Mouse (Mus musculus) midbrain, embryonic 15.5 days (tissue): Measurements from ENCODE around the gene Rarb. TPM values are rescaled to one million over a fixed set of nuclear protein-coding genes. Genes with fewer than 3 reads are reported as not detected.
A peak's percentile ranks its signal among the peaks of the same experiment; 100 is the strongest.

Experiments
- ATAC-seq: fragments of 200-750 bp; cut with Nextera tagmentation; replicated peaks from 2 replicates; pipeline ENCODE4 v1.8.0; 2017; ENCODE audit warnings: moderate TSS enrichment
- H3K27ac ChIP-seq: fragments of 300-500 bp; sonication (generic); 2 replicates; pipeline ENCODE4 v1.5.1; 2015; ENCODE audit warnings: mild to moderate bottlenecking, inconsistent platforms
- H3K27me3 ChIP-seq: fragments of 300-500 bp; sonication (generic); replicated peaks from 2 replicates; pipeline ENCODE4 v1.6.1; 2015; ENCODE audit warnings: inconsistent platforms
- H3K36me3 ChIP-seq: fragments of 300-500 bp; sonication (generic); replicated peaks from 2 replicates; pipeline ENCODE4 v1.6.1; 2015; ENCODE audit warnings: inconsistent platforms
- H3K4me1 ChIP-seq: fragments of 300-500 bp; sonication (generic); 2 replicates; pipeline ENCODE4 v1.6.1; 2015; ENCODE audit warnings: inconsistent platforms
- H3K4me2 ChIP-seq: fragments of 300-500 bp; sonication (generic); 2 replicates; pipeline ENCODE4 v1.6.1; 2015; ENCODE audit warnings: inconsistent platforms, mild to moderate bottlenecking, moderate library complexity
- H3K4me3 ChIP-seq: fragments of 300-500 bp; sonication (generic); 2 replicates; pipeline ENCODE4 v1.5.1; 2015; ENCODE audit warnings: mild to moderate bottlenecking, inconsistent platforms
- H3K9ac ChIP-seq: fragments of 300-500 bp; sonication (generic); 2 replicates; pipeline ENCODE4 v1.6.1; 2015; ENCODE audit warnings: mild to moderate bottlenecking, inconsistent platforms
- H3K9me3 ChIP-seq: fragments of 300-500 bp; sonication (generic); 2 replicates; pipeline ENCODE4 v1.6.1; 2016; ENCODE audit warnings: inconsistent platforms
- WGBS: fragments of 180-500 bp; shearing (Covaris S2); methylation state at CpG from one replicate; pipeline ENCODE4 v1.1.7; 2015; ENCODE audit warnings: mixed read lengths; 5-methylcytosine and 5-hydroxymethylcytosine counted together
- polyA plus RNA-seq: library from polyadenylated mRNA; unstranded; fragments of >200 nt; fragmentation: Nextera tagmentation; extraction: Ambion mirVana; gene quantifications from 2 replicates; pipeline ENCODE4 v1.2.1, GENCODE M21; 2015

Rarb gene
- 8.1 and 8.6 TPM in 2 replicates for polyA plus RNA-seq

DNA sequence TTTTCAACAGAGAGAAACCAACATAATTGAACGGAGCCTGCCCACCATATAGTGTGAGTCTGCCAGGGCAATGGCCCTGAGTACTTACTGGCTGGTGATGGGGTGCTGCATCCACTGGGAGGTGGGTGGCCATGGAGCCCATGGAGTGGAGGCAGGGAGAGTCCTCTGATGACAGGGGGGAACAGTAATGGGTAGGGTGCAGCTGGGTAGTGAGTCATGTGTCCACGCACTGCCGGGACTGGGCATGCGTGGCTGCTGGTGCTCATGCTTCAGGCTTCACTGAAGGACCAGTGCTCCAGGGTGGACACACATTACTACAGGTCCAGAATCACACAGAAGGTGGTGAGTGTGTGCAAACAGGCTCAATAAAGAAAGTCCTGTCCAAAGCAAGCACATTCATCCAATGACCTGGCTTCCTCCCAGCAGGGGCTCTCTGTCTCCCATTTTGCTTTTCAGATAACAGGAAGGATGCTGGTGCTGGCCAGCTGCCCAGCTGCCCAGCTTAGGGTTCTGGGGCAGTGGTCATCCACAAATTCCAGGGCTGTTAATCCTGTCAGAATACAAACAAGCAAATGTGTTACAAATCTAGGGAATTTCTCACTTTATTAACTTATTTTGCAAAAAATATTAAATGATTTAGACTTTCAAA, at the start of gene Rarb:
Gene Rarb (minus strand): TSS at position 555 of the 649 bp plus-strand sequence.
- Histone ChIP-seq H3K9ac (no peak within 1 kb of the TSS), H3K27ac (no peak within 1 kb of the TSS), H3K27me3 (no peaks in the 10 kb centered on the region), H3K9me3 (no peaks in the 10 kb centered on the region), H3K4me1 (peaks cover 9% of the 10 kb centered on the region), H3K4me3 (no peak within 1 kb of the TSS), H3K36me3 (no peaks in the 10 kb centered on the region), H3K4me2 (no peak within 1 kb of the TSS)
- no peak for ATAC-seq
- 95% methylated on average over 4 of the region's 4 CpGs for WGBS

DNA sequence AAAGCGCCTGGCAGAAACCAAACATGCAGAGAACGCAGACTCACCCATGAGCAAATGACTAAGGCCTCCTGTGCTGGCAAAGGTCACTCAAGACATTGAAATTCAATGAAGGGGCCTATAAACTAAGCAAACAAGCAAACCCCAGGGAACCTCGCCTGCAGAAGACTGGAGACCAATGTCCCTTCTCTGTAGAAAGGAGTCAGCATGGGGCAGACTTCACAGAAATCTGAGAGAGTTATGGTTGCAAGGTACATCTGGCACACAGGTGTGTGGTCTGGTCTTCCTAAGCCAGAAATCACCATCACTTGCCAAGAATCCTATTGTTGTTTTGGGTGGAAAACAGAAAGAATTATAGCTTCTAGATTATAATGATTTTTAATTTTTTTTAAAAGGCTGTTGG, 23.1 kb upstream of the Rarb start:
- H3K36me3 ChIP-seq, result no peaks in the 10 kb centered on the region
- H3K27me3 ChIP-seq, result no peaks in the 10 kb centered on the region
- 72% methylated on average over 3 of the region's 3 CpGs for WGBS
- ATAC-seq, result no peak
- no peak overlapping the region for H3K4me2 ChIP-seq
- no peaks in the 10 kb centered on the region for H3K4me1 ChIP-seq
- H3K9me3 ChIP-seq, result no peaks in the 10 kb centered on the region
- H3K9ac ChIP-seq, result no peak overlapping the region
- no peak overlapping the region for H3K4me3 ChIP-seq
- H3K27ac ChIP-seq, result no peak overlapping the region

DNA sequence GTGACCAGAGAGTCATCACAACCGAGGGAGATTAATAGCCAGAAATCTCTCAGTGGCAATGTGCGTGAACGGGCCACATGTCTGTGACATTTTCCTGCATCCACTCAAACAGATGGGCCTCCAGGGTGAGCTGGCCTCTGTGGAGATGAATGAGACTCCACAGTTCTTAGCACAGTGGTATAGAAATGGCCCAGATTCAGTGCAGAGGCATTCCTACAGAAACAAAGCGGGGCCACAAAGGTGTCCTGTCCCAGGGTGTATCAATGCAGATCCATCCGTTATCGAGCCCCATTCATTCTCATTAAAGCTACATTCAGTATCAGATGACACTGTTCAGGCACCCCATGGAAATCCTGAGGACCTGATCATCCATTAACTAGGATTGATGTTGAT, 22.6 kb upstream of the Rarb start:
- no peak overlapping the region for H3K9ac ChIP-seq
- no peaks in the 10 kb centered on the region for H3K27me3 ChIP-seq
- H3K9me3 ChIP-seq, result no peaks in the 10 kb centered on the region
- no peaks in the 10 kb centered on the region for H3K36me3 ChIP-seq
- peak; percentile 79; the same call in 1 of the 2 replicates for ATAC-seq
- H3K27ac ChIP-seq, result no peak overlapping the region
- H3K4me1 ChIP-seq, result no peaks in the 10 kb centered on the region
- 59% methylated on average over 6 of the region's 6 CpGs for WGBS
- H3K4me2 ChIP-seq, result no peak overlapping the region
- H3K4me3 ChIP-seq, result no peak overlapping the region

DNA sequence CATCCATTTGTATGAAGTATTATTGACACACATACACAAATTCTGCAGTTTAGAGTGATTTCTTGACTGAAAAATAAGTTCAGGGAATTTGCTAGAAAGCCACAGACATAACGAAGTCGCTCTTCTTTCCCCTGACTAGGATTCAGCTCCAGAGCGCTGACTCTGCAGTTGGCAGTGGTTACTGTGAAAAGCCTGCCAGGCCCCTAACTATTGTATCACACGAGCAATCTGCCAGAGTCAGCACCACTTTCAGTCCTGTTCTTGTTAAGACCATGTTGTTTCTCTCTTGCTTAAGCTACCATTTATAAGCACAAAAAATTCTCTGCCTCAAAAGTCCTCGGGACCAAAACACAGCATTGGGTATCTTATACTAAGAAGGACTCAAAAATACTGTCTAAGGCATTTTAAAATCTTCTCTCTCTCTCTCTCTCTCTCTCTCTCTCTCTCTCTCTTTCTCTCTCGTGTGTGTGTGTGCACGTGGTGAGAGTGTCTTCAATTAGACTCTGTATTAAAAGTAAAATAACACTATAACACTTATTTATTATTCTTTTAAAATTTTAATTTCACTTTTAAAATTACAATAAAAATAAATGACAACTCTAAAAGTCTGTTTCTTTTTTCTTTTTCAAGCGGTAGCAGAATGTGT, 22.1 kb upstream of the Rarb start:
- Histone ChIP-seq H3K4me3 (no peak overlapping the region), H3K4me1 (no peaks in the 10 kb centered on the region), H3K4me2 (no peak overlapping the region), H3K9ac (no peak overlapping the region), H3K36me3 (no peaks in the 10 kb centered on the region), H3K9me3 (no peaks in the 10 kb centered on the region), H3K27me3 (no peaks in the 10 kb centered on the region), H3K27ac (no peak overlapping the region)
- WGBS, result 51% methylated on average over 8 of the region's 8 CpGs
- ATAC-seq, result peak; percentile 87; the same call in 1 of the 2 replicates

DNA sequence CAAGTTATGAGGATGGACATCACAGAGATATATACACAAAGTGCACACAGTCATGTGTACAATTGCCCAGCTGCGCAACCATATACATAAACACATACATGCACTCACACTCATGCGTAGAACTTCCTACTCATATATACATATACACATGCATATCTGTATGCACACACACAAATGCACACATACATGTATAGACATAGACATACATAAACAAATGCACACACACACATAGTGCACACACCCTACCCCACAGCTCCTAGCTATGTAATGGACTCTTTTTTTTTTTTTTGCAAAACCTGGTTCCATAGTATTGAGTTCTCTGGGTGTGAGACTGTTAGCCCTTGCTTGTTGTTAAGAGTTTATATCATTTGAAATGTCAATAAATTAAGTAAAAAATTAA, 21.2 kb upstream of the Rarb start:
- ATAC-seq, result no peak
- no peak overlapping the region for H3K4me2 ChIP-seq
- H3K27me3 ChIP-seq, result no peaks in the 10 kb centered on the region
- 98% methylated on average over 2 of the region's 2 CpGs for WGBS
- H3K36me3 ChIP-seq, result no peaks in the 10 kb centered on the region
- H3K4me1 ChIP-seq, result no peaks in the 10 kb centered on the region
- no peaks in the 10 kb centered on the region for H3K9me3 ChIP-seq
- no peak overlapping the region for H3K27ac ChIP-seq
- H3K4me3 ChIP-seq, result no peak overlapping the region
- no peak overlapping the region for H3K9ac ChIP-seq

DNA sequence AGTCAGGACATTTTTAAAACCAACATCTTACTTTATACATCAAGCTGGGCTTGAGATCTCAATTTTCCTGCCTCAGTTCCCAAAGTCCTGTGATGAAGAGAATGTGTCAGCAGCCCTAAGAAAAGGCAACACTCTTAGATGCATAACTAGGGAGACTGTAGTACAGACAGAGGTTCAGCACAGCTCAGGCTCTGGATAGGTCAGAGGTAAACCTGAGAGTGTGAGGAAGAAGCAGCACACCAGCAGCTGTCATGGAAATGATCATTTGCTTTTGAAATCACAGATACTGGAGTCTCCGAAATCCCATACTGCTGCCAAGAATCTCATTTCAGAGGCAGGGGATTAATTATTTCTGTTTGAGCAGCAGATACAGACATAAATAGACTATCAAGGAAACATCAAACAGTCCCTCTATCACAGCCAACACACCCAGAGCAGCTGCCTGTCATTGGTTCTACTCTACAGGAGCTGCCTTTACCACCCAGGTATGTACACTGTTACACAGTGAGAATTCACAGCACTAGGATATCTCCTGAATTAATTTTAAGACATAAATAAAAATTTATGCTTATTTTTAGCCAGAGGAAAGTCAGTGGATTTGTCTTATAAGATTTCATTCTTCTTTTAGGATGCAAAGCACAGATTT, 3.7 kb downstream of the Rarb start:
- Histone ChIP-seq H3K4me3 (no peak overlapping the region), H3K36me3 (no peaks in the 10 kb centered on the region), H3K27me3 (no peaks in the 10 kb centered on the region), H3K9me3 (no peaks in the 10 kb centered on the region), H3K4me2 (no peak overlapping the region), H3K27ac (no peak overlapping the region), H3K4me1 (no peaks in the 10 kb centered on the region), H3K9ac (no peak overlapping the region)
- 52% methylated on average over 1 of the region's 1 CpGs for WGBS
- peak; percentile 84 for ATAC-seq

DNA sequence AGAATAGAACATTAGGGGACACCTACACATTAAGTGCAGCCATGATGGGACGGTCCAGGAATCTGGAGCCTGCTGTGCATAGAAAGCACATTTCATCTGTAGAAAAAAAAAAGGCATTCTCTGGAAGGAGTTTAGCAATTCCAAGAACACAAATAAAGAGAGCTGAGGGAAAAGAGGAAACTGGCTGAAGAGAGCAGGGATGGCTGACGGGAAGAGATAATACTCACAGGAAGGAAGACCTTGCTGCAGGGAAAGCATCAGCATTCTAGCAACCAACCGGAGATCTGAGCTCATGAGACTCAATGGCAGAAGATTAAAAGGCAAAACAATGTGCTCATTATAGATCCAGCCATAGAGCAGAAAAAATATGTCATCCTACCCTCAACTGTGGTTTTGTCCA, 12.8 kb downstream of the Rarb start:
- no peak overlapping the region for H3K4me2 ChIP-seq
- no peak for ATAC-seq
- H3K36me3 ChIP-seq, result no peaks in the 10 kb centered on the region
- H3K27ac ChIP-seq, result no peak overlapping the region
- H3K4me3 ChIP-seq, result no peak overlapping the region
- 72% methylated on average over 3 of the region's 3 CpGs for WGBS
- H3K9ac ChIP-seq, result no peak overlapping the region
- no peaks in the 10 kb centered on the region for H3K9me3 ChIP-seq
- H3K4me1 ChIP-seq, result no peaks in the 10 kb centered on the region
- H3K27me3 ChIP-seq, result no peaks in the 10 kb centered on the region

DNA sequence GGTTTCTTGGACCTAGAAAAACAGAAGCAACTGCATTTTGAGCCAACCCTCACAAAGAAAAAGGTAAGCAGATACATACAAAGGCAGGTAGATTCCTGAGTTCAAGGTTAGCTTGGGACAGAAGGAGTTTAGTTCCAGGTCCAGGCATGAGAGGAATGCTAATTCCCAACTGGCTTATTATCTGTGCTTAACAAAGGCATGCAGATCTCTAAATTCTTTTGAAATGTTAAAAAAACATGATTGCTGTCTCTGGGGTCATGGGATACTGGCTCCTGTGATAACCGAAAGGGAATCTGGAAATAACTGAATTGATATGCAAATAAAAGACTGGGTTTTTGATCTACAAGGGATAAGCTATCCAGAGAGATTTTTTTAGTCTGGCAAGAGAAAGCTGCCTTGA, 28.8 kb downstream of the Rarb start:
- H3K4me1 ChIP-seq, result no peaks in the 10 kb centered on the region
- H3K9me3 ChIP-seq, result no peaks in the 10 kb centered on the region
- no peaks in the 10 kb centered on the region for H3K36me3 ChIP-seq
- H3K27ac ChIP-seq, result no peak overlapping the region
- H3K27me3 ChIP-seq, result no peaks in the 10 kb centered on the region
- no peak overlapping the region for H3K4me3 ChIP-seq
- WGBS, result 61% methylated on average over 1 of the region's 1 CpGs
- ATAC-seq, result no peak
- no peak overlapping the region for H3K9ac ChIP-seq
- H3K4me2 ChIP-seq, result no peak overlapping the region

DNA sequence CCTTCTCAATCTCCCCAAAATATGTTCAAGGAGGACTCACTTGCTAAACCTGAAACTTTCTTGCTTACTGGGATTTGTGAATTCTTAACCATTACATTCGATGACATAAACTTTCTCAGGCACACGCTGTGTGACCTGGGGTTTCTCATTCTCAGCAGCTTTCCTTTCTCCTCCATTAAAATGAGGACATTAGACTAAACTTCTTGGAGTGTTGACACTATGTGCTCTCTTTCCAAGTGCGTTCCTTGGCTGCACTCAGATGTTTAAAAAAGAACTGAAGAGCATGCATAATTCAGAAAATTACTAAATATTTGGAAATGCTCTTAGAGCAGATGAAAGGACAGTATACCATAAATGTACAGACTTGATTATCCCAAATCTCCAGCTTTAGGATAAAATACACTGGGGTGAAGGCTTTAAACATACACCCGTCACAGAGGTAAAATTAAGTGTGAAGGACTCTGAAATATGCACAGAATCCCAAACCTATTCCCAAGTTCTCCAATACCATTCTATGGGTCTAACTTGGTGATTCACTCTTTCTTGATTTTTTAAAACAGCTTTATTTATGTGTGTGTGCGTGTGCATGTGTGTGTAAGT, 36.9 kb downstream of the Rarb start:
- Histone ChIP-seq H3K9ac (no peak overlapping the region), H3K4me3 (no peak overlapping the region)
- WGBS, result 86% methylated on average over 5 of the region's 5 CpGs

DNA sequence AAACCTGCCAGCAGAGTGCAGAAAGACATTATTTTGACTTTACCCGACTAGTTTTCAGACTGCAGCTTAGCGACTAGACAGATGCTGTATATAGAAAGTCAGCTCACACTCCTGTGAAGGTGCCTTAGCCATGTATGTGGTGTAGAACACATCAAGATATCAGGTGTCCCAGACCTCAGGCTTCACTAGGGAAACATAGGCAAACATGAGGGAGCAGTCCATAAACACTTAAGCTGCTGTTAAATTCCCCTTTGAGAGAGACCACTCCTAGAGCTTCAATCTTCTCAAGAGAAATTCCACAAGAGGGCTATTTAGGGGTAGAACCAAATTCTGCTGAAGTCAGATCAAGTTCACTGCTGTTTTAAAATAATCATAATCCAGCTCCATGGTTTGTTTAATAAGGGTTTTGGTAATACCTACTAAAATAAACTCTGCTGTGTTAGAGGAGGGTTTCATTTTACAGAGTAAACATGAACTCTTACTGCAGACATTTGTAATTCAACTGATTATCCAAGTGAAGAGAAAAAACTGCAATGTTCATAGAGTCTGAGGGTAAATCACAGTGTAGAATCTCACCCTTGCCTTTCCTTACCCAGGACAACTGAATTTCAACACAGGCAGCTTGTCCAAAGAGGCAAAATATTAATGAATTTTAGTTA, 42.1 kb downstream of the Rarb start:
- ATAC-seq, result no peak

More for the DNA sequence above, 36.9 kb downstream of the Rarb start:
- Histone ChIP-seq H3K27ac (no peak overlapping the region), H3K4me2 (no peak overlapping the region), H3K4me1 (no peaks in the 10 kb centered on the region), H3K27me3 (no peaks in the 10 kb centered on the region), H3K9me3 (no peaks in the 10 kb centered on the region), H3K36me3 (no peaks in the 10 kb centered on the region)
- no peak for ATAC-seq

DNA sequence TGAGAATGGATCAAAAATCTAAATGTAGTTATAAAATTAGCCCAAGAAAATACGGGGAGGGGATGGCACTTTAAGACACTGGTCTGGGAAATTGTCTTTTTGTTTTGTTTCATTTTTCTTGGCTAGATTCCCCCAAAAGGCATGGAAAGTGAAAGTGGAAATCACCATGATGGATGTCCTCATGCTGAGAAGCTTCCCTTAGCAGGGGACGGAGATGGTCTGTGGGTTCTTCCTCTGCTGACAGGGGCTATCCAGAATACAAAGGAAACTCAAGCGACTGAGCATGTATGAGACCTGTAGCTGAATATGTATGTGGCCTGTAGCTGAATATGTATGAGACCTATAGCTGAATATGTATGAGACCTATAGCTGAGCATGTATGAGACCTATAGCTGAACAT, 46.0 kb downstream of the Rarb start:
- Histone ChIP-seq H3K9ac (no peak overlapping the region), H3K27me3 (no peaks in the 10 kb centered on the region), H3K36me3 (no peaks in the 10 kb centered on the region), H3K4me3 (no peak overlapping the region), H3K9me3 (no peaks in the 10 kb centered on the region), H3K4me1 (no peaks in the 10 kb centered on the region), H3K27ac (no peak overlapping the region), H3K4me2 (no peak overlapping the region)
- ATAC-seq, result no peak
- WGBS, result 68% methylated on average over 3 of the region's 3 CpGs

More for the DNA sequence above, 42.1 kb downstream of the Rarb start:
- Histone ChIP-seq H3K4me2 (no peak overlapping the region), H3K27me3 (no peaks in the 10 kb centered on the region), H3K9ac (no peak overlapping the region), H3K9me3 (no peaks in the 10 kb centered on the region), H3K4me3 (no peak overlapping the region), H3K4me1 (no peaks in the 10 kb centered on the region), H3K27ac (no peak overlapping the region), H3K36me3 (no peaks in the 10 kb centered on the region)
- WGBS, result 85% methylated on average over 2 of the region's 2 CpGs

DNA sequence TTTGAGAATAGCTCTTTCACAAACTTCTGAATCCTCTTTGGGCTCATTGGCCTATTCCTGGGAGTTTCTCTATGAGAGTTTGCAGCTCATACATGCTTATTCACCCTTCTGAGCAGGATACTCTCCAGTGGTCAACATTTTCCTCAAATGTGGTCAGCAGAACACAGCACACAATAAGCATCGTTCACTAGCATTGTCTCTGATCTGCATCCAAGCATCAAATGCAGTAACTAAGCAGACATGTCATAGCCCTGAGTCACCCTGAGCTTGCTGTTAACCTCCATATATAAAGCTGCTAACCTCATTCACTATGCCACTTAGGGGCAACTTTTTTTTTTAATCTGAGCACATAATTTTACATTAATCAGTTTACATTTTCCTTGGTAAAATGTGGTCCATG, 53.1 kb downstream of the Rarb start:
- Histone ChIP-seq H3K4me2 (no peak overlapping the region), H3K27ac (no peak overlapping the region), H3K9me3 (no peaks in the 10 kb centered on the region), H3K36me3 (no peaks in the 10 kb centered on the region), H3K9ac (no peak overlapping the region), H3K27me3 (no peaks in the 10 kb centered on the region), H3K4me3 (no peak overlapping the region), H3K4me1 (no peaks in the 10 kb centered on the region)
- WGBS, result 83% methylated on average over 1 of the region's 1 CpGs
- no peak for ATAC-seq
